In the genomic region with DNA sequence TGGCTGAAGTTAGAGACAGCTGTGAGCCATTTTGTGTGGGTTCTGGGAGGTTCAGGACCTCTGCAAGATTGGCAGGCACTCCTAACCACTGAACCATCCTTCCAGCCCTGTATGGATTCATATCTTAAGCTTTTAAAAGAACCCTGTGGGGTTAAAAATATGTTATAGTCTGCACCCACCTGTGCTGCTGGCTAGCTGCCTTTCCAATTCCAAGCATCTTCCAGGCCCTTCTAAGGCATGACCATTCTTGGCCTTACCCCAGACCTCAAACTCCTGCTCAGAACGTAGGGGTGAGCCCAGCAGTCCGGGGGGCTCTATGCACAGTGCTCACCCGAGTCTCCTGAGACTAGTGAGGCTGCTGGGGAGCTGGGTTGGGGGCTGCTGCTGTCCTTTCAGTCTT, we compare ENCODE assay signal across 23 mouse cellular contexts.
DNase-seq lines count a peak whose midpoint lies in the region; ATAC-seq and TF ChIP-seq lines count a peak whose summit lies in the region.
"Had no signal": no experiment of that assay in that cellular context is flagged by ENCODE, and none has a peak within 500 bp of the region (broad histone marks: within the 10 kb centered on the region; RNA-seq: fewer than 3 reads in every experiment).

No protein-coding gene starts in this region.

- no peak overlapping the region for H3K27ac ChIP-seq in liver, embryonic 13.5 days
- H3K27ac ChIP-seq in liver, postnatal 0 days (ENCODE audit: low read depth) = no peak overlapping the region
- H3K27ac ChIP-seq in intestine, embryonic 16.5 days (ENCODE audit: low read length) = peak overlapping the region; percentile 29; the same call in 1 of the 2 replicates
- H3K27ac ChIP-seq in stomach, embryonic 16.5 days (ENCODE audit: low read length) = peak overlapping the region; percentile 31; the same call in 1 of the 2 replicates
- no peak overlapping the region for H3K27ac ChIP-seq in midbrain, embryonic 10.5 days (replicated peaks)
- H3K27ac ChIP-seq: heart, embryonic 15.5 days; hindbrain, embryonic 10.5 days; hindbrain, embryonic 13.5 days had no signal

- H3K4me2 ChIP-seq in liver, embryonic 13.5 days = no peak overlapping the region
- no peak overlapping the region for H3K4me2 ChIP-seq in liver, postnatal 0 days (ENCODE audit: low read depth, low read length)
- no peak overlapping the region for H3K4me2 ChIP-seq in intestine, embryonic 16.5 days (ENCODE audit: low read depth, low read length)
- no peak overlapping the region for H3K4me2 ChIP-seq in stomach, embryonic 16.5 days (ENCODE audit: low read depth, low read length)
- H3K4me2 ChIP-seq: heart, embryonic 12.5 days; heart, embryonic 15.5 days; hindbrain, embryonic 13.5 days had no signal

- TF ChIP-seq EP300 in liver, postnatal 0 days (IDR thresholded peaks at IDR 0.05; ENCODE audit: low read depth) = no peak

- ATAC-seq in liver, embryonic 13.5 days (ENCODE audit: low read depth) = no peak
- ATAC-seq in liver, postnatal 0 days = no peak
- ATAC-seq in intestine, embryonic 16.5 days = no peak
- no peak for ATAC-seq in stomach, embryonic 16.5 days (ENCODE audit: insufficient read depth, low FRiP score)
- ATAC-seq: forebrain, embryonic 14.5 days; hindbrain, embryonic 16.5 days; Patski had no signal

- H3K36me3 ChIP-seq in liver, embryonic 13.5 days = 0 out of 2 replicates have a peak, but pooled peaks cover under 1% of the 10 kb centered on the region
- no peaks in the 10 kb centered on the region for H3K36me3 ChIP-seq in liver, postnatal 0 days (replicated peaks; ENCODE audit: insufficient read depth, low read length)
- no peaks in the 10 kb centered on the region for H3K36me3 ChIP-seq in intestine, embryonic 16.5 days (ENCODE audit: control insufficient read depth, insufficient read depth, low read length)
- no peaks in the 10 kb centered on the region for H3K36me3 ChIP-seq in stomach, embryonic 16.5 days (ENCODE audit: control insufficient read depth, insufficient read depth, low read length)
- peaks cover 9% of the 10 kb centered on the region for H3K36me3 ChIP-seq in midbrain, embryonic 10.5 days
- H3K36me3 ChIP-seq: heart, embryonic 12.5 days; heart, embryonic 15.5 days had no signal

- DNase-seq in liver, embryonic 13.5 days = no peak
- DNase-seq in liver, postnatal 0 days = no peak
- DNase-seq in frontal cortex, postnatal 10 days (ENCODE audit: low spot score in 2 of 2) = no peak
- no peak for DNase-seq in midbrain, embryonic 10.5 days (ENCODE audit: low spot score)
- DNase-seq: adrenal gland, postnatal 10 days; adrenal gland, postnatal 36 days; cerebellum, adult 18-20 months; cerebellum, adult 9-10 months; cerebellum, postnatal 14 days; gastrocnemius, postnatal 14 days; heart, adult 18-20 months; heart, postnatal 10 days; heart, postnatal 36 days had no signal

- peaks cover 50% of the 10 kb centered on the region for H3K4me1 ChIP-seq in liver, embryonic 13.5 days (replicated peaks)
- peaks cover 43% of the 10 kb centered on the region for H3K4me1 ChIP-seq in liver, postnatal 0 days (ENCODE audit: insufficient read depth)
- peaks cover 39% of the 10 kb centered on the region for H3K4me1 ChIP-seq in intestine, embryonic 16.5 days (ENCODE audit: control insufficient read depth, insufficient read depth, low read length)
- peaks cover 19% of the 10 kb centered on the region; the same call in 1 of the 2 replicates for H3K4me1 ChIP-seq in stomach, embryonic 16.5 days (ENCODE audit: control insufficient read depth, insufficient read depth, low read length)
- peaks cover 5% of the 10 kb centered on the region for H3K4me1 ChIP-seq in midbrain, embryonic 10.5 days
- H3K4me1 ChIP-seq: hindbrain, embryonic 10.5 days had no signal

- TF ChIP-seq CTCF in liver, postnatal 0 days (IDR thresholded peaks at IDR 0.05; ENCODE audit: low read depth) = no peak

- peak overlapping the region; percentile 4; the same call in 1 of the 2 replicates for H3K9ac ChIP-seq in liver, embryonic 13.5 days
- H3K9ac ChIP-seq in liver, postnatal 0 days (replicated peaks) = no peak overlapping the region
- H3K9ac ChIP-seq in intestine, embryonic 16.5 days (ENCODE audit: low read depth, low read length) = peak overlapping the region; percentile 32; the same call in 1 of the 2 replicates
- H3K9ac ChIP-seq in stomach, embryonic 16.5 days (ENCODE audit: low read length) = no peak overlapping the region
- H3K9ac ChIP-seq: heart, embryonic 12.5 days; heart, embryonic 15.5 days; hindbrain, embryonic 13.5 days had no signal

- WGBS in liver, embryonic 13.5 days (ENCODE audit: insufficient replicate concordance) = 67% methylated on average over 3 of the region's 3 CpGs
- 79% methylated on average over 3 of the region's 3 CpGs for WGBS in liver, postnatal 0 days (ENCODE audit: insufficient replicate concordance)
- 76% methylated on average over 3 of the region's 3 CpGs for WGBS in intestine, embryonic 16.5 days
- WGBS in stomach, embryonic 16.5 days = 87% methylated on average over 3 of the region's 3 CpGs
- 84% methylated on average over 3 of the region's 3 CpGs for WGBS in midbrain, embryonic 10.5 days

- no peaks in the 10 kb centered on the region for H3K9me3 ChIP-seq in liver, embryonic 13.5 days (replicated peaks)
- H3K9me3 ChIP-seq in liver, postnatal 0 days (ENCODE audit: low read length) = no peaks in the 10 kb centered on the region
- no peaks in the 10 kb centered on the region for H3K9me3 ChIP-seq in intestine, embryonic 16.5 days (ENCODE audit: control insufficient read depth, low read length)
- H3K9me3 ChIP-seq in stomach, embryonic 16.5 days (replicated peaks; ENCODE audit: control insufficient read depth, low read length) = no peaks in the 10 kb centered on the region
- no peaks in the 10 kb centered on the region for H3K9me3 ChIP-seq in midbrain, embryonic 10.5 days (replicated peaks)
- H3K9me3 ChIP-seq: heart, embryonic 12.5 days; heart, embryonic 15.5 days; hindbrain, embryonic 10.5 days; hindbrain, embryonic 13.5 days had no signal

- H3K27me3 ChIP-seq in liver, embryonic 13.5 days = no peaks in the 10 kb centered on the region
- H3K27me3 ChIP-seq in liver, postnatal 0 days (ENCODE audit: insufficient read depth, low read length) = no peaks in the 10 kb centered on the region
- no peaks in the 10 kb centered on the region for H3K27me3 ChIP-seq in intestine, embryonic 16.5 days (replicated peaks; ENCODE audit: control insufficient read depth, insufficient read depth, low read length)
- no peaks in the 10 kb centered on the region for H3K27me3 ChIP-seq in stomach, embryonic 16.5 days (ENCODE audit: control insufficient read depth, insufficient read depth, low read length)
- H3K27me3 ChIP-seq in midbrain, embryonic 10.5 days (ENCODE audit: low read depth, poor library complexity, severe bottlenecking) = no peaks in the 10 kb centered on the region
- H3K27me3 ChIP-seq: CH12.LX; heart, embryonic 12.5 days; heart, embryonic 15.5 days; hindbrain, embryonic 13.5 days; Patski had no signal

- H3K4me3 ChIP-seq in liver, embryonic 13.5 days (replicated peaks) = no peak overlapping the region
- H3K4me3 ChIP-seq in liver, postnatal 0 days (ENCODE audit: low read depth, low read length) = no peak overlapping the region
- H3K4me3 ChIP-seq in intestine, embryonic 16.5 days (ENCODE audit: low read length) = no peak overlapping the region
- H3K4me3 ChIP-seq in stomach, embryonic 16.5 days (replicated peaks; ENCODE audit: low read length) = no peak overlapping the region
- H3K4me3 ChIP-seq in midbrain, embryonic 10.5 days = no peak overlapping the region
- H3K4me3 ChIP-seq: heart, embryonic 12.5 days; heart, embryonic 15.5 days; hindbrain, embryonic 10.5 days; hindbrain, embryonic 13.5 days had no signal

Comparison
In these comparisons a context has a peak if more than half of its experiments do, and no peak if none do; other contexts are left out.
1. H3K9ac ChIP-seq: peak in liver, embryonic 13.5 days (single experiment) and intestine, embryonic 16.5 days (single experiment); none in liver, postnatal 0 days (single experiment) and stomach, embryonic 16.5 days (single experiment).
2. H3K27ac ChIP-seq: peak in intestine, embryonic 16.5 days (single experiment) and stomach, embryonic 16.5 days (single experiment); none in liver, embryonic 13.5 days (single experiment), liver, postnatal 0 days (single experiment) and midbrain, embryonic 10.5 days (single experiment).